Mouse (Mus musculus) lung, postnatal 10 days (tissue): ENCODE measurements around the gene Eif3a.
A peak's percentile ranks its signal among the peaks of the same experiment; 100 is the strongest.

Experiments used
- DNase-seq: peaks from one replicate; pipeline ENCODE4 v3.0.0; 2021

The Eif3a gene

DNA sequence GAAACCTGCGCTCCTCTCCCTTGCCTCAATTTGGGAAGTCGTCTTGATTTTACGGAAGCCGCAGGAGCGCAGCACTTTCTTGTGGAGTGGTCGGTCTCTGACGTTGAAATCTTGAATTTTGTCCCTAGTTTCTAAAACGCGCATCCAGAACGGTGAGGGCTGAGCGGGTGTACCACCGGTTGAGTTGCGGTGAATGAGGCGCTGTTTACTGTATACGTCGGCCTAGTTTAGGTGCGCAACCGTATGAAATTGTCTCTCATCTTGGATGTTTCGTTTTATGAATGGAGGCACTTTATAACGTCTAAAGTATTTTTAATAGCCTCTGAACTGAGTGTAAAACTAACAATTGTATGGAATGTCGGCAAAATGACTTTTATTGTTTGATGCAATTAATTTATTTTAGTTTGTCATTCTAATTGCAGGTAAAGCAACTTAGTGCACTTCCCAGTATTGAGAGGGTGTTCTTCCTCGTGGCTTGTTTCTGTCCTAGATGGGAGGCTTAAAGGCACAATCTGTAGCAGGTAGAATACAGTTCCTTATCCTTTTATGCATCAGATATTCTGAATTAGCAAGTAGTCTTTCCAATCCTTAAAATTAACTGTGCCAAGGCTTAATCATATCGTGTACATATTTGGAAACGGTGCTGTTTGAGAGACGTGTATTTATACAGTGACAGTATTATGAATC lies 33.2 kb downstream of the Eif3a start:
- no peak for DNase-seq

DNA sequence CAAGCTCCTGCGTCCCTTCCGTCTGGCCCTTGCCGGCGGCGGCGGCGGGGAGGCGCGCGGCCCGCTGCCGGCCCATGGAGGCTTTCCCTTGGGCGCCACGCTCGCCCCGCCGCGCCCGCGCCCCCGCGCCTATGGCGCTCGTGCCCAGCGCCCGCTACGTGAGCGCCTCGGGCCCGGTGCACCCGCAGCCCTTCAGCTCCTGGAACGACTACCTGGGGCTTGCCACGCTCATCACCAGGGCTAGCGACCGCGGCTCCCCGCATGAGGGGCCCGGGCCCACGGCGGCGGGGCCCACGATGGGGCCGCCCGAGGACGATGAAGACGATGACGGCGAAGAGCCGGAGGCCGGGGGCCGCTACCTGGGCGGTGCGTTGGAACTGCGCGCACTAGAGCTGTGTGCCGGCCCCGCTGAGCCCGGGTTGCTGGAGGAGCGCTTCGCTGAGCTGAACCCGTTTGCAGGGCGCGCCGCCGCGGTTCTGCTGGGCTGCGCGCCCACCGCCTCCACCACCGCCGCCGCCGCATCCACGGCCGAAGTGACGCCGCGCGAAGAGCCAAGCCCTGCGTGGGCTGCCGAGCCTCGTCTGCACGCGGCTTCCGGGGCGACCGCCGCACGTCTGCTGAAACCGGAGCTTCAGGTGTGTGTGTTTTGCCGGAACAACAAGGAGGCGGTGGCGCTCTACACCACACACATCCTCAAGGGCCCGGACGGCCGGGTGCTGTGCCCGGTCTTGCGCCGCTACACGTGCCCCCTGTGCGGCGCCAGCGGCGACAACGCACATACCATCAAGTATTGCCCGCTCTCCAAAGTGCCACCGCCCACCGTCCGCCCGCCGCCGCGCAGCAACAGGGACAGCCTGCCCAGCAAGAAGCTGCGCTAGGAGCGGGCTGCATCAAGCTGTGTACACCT lies 34.0 kb downstream of the Eif3a start:
- DNase-seq: peak; percentile 40

DNA sequence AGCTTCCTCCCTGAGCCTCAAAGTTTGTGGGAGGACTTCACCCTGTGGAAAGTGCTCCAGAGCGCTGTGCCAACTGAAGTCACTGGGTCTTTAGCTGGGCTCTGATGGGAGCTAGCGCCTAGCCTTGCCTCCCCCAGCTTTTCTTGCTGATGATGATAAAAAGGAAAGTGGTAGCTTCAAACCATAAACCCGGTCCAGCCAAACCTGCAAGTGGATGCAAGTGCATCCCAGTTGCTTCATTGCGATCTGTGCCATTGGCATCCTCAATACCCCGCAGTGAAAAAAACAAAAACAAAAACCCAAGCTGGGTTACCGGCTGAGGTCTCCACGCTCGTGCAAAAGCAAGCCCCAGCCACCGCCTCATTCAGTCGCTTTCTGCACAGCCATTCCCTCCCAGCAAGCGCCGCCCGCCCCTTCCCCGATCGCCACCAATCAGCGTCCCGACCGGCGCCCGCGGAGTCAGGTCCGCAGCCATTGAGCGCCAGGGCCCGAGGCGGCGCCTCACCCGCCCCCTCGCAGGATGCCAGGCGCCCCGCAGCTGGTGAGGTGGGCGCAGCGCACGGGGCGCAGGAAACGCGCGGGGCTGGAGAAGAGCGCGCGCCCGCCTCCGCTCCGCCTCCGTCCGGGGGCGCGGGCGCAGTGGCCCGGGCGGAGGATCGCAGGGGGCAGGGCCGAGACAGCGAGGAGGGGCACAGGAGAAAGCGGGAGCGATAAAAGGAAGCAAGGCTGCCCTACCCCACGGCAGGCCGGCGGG lies 34.8 kb downstream of the Eif3a start, which contains the start of gene Nanos1:
Gene Nanos1, plus strand, starts transcription at position 550 of the 754 bp plus-strand sequence.
- DNase-seq: peak; percentile 93

DNA sequence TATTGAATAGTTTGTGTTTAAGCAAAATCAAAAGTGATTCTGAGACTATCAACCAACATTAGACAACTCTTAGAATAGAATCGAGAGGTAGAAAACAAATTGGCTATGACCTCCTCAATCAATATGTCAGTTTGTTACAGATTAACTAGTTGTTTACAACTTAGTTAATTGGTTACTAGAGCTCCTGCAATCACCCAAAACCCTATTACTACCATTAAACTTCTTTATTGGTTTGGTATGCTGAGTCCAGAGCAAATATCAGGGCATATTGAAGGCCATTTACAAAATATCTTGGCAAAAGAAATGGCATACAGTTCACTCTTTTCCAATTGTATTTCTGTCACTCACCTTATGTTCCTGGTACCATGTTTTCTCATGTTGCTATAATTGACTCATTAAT lies 42.7 kb downstream of the Eif3a start:
- DNase-seq: no peak

DNA sequence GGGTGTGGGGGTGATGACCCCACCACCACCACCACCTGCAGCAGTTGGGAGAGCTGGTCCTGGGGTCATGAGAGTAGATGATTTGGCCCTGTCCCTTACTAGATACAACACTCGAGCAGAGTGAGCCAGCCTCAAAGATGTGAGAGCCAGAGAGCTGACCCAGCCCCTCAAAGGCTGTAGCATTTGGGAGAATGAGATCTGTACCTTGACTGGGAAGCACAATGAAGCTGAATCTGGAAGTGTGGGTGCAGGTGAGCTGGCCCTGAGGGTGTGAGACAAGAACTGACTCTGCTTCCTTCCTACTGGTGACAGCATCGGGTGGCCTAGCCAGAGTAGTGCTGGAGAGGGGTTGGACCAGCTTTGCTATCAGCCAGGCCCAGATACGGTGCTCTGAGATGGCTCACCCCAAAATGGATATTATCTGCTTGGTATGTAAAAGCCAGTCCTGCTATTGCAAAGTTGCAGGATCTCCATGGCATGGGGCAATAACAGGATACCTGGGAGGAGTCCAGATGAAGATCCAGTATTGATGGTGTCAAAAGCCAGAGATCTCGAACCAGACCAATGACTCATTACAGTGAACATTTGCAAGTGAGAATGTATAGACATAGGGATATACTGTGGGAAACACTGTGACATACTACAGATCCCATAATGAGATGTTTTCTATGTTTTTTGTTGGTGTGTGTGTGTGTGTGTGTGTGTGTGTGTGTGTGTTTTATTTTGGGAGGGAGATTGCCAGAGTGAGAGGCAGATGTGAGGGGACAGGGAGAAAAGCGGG lies 46.5 kb downstream of the Eif3a start:
- no peak for DNase-seq

DNA sequence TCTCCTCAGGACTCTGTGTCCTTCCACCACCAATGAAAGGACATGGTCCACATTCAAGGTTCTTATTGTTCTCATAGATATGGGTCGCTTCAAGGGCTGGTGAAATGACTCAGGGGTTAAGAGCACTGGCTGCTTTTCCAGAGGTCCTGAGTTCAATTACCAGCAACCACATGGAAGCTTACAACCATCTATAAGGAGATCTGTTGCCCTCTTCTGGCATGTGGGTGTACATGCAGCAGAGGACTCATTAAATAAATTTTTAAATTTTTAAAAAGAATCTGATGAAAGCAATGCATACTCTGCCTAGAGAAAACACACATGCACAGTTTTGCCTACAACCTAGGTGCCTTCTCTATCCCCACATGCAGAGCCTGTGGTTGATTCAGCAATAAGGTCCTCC lies 49.9 kb downstream of the Eif3a start:
- no peak for DNase-seq

DNA sequence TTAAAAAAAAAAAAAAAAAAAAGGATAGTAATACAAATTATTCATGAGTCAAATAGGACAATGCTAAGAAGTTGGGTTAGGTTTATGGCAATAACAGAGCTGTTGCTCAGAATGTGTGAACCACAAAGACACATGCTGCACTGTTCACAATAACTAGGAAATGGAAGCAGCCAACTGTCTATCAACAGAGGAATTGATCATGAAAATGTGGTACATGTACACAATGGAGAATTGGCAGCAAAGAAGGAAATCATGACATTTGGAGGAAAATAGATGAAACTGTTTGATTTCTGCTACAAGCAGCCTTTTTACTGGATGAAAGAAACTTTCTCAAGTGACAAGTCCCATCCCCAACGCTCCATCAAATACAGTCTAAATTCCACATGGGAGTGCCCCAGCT lies 58.5 kb downstream of the Eif3a start:
- no peak for DNase-seq

DNA sequence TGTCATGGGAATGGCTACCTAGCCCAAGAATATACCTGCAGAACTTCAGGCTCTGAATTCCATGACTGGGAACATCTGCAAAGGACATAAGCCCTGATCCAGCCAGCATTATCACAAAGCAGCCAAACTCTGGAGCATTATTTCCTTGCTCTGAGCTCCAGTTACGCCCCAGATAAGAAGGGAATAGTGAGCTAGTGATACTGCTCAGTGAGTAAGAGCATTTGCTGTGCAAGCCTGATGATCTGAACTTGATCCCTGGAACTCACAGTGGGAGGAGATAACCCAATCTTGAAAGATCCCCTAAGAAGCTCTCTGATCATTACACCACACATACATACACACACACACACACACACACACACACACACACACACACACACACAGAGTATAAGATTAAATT lies 59.2 kb downstream of the Eif3a start:
- DNase-seq: no peak

DNA sequence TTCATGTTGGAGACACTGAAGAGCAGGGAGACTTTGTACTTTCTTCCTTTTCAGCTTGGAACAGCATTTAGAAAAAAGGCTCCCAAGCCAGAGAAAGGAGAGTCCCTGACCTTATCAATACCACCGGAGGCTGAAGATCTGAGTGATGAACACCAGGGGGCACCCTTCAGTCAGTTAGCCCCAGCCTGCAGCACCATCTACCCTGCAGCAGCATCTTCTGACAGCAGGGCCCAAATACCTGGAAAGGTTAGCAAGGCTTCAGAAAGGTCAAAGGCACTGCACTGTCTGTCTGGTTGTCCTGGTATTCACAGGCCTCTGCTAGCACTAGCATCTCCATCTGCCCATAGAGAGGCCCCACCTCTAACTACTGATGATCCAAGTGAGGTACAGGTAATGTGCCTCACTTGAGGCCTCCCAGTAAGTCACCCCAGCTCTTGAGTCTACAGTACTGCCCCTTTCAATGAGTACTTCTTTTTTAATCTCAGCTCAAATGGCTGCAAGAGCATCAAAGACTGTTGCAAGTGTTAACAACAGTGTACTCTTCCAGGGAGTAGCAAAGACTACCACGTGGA lies 60.1 kb downstream of the Eif3a start:
- peak; percentile 34 for DNase-seq

DNA sequence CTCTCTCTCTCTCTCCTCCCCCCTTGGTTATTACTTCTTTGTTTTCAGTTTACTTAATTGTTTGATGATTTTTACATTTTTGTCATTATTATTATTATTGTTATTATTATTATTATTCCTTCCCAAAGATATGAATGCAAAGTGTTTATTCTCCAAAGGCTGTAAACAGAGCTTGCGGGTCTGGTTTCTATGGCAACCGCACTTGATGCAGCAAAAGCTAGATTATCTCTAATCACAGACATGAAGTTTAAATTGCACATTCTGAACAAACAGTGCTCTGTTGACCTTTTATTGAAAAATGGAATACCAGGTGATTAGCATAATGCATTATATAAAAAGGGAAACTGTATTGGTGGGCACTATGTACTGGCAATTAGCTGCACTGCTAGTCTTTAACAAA lies 74.1 kb downstream of the Eif3a start:
- DNase-seq: no peak

DNA sequence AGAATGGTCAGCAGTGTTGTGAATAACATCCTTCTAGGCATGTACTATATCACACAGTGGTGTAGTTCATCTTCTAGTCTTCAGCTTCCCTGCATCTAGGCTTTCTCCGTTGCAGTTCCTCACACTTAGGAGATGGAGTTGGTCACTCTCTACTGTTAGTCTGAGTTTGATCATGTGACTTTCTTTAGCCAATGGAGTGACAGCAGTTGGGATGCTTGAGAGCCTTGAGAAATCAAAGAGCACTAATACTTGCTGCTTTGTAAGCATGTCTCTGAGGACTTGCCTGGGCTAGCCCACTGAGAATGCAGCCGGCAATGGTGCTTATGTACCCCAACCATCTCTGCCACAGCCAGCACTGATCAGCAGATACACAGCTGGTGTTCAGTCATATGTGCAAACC lies 77.9 kb downstream of the Eif3a start:
- DNase-seq: no peak
